Mouse (Mus musculus) forebrain, embryonic 13.5 days (tissue): ENCODE measurements around the gene Arl15. TPM values are rescaled to one million over a fixed set of nuclear protein-coding genes. Genes with fewer than 3 reads are reported as not detected.

Experiments used
- ATAC-seq: fragments of 200-750 bp; cut with Nextera tagmentation; 2 replicates; pipeline ENCODE4 v1.8.0; 2017
- H3K27ac ChIP-seq: fragments of 300-500 bp; sonication (generic); 2 replicates; pipeline ENCODE4 v1.5.1; 2015; ENCODE audit warnings: inconsistent platforms, mild to moderate bottlenecking, moderate library complexity
- H3K27me3 ChIP-seq: fragments of 300-500 bp; sonication (generic); 2 replicates; pipeline ENCODE4 v1.6.1; 2015; ENCODE audit warnings: mild to moderate bottlenecking, inconsistent platforms
- H3K36me3 ChIP-seq: fragments of 300-500 bp; sonication (generic); 2 replicates; pipeline ENCODE4 v1.6.1; 2015; ENCODE audit warnings: mild to moderate bottlenecking, inconsistent platforms; ENCODE audit not compliant: poor library complexity, severe bottlenecking
- H3K4me1 ChIP-seq: fragments of 300-500 bp; sonication (generic); 2 replicates; pipeline ENCODE4 v1.6.1; 2015; ENCODE audit warnings: inconsistent platforms
- H3K4me2 ChIP-seq: fragments of 300-500 bp; sonication (generic); 2 replicates; pipeline ENCODE4 v1.6.1; 2015; ENCODE audit warnings: inconsistent platforms, mild to moderate bottlenecking, moderate library complexity
- H3K4me3 ChIP-seq: fragments of 300-500 bp; sonication (generic); 2 replicates; pipeline ENCODE4 v1.5.1; 2015; ENCODE audit warnings: mild to moderate bottlenecking, inconsistent platforms
- H3K9ac ChIP-seq: fragments of 300-500 bp; sonication (generic); 2 replicates; pipeline ENCODE4 v1.6.1; 2015; ENCODE audit warnings: mild to moderate bottlenecking, inconsistent platforms
- H3K9me3 ChIP-seq: fragments of 300-500 bp; sonication (generic); replicated peaks from 2 replicates; pipeline ENCODE4 v1.6.1; 2016; ENCODE audit warnings: inconsistent platforms
- WGBS: fragments of 180-500 bp; shearing (Covaris S2); methylation state at CpG from one replicate; pipeline ENCODE4 v1.1.7; 2015; 5-methylcytosine and 5-hydroxymethylcytosine counted together
- polyA plus RNA-seq: library from polyadenylated mRNA; unstranded; fragments of >200 nt; fragmentation: Nextera tagmentation; extraction: Ambion mirVana; gene quantifications from 2 replicates; pipeline ENCODE4 v1.2.1, GENCODE M21; 2015

Arl15 gene
- polyA plus RNA-seq, 1 experiment from 2014 or later = 17.8 TPM

DNA sequence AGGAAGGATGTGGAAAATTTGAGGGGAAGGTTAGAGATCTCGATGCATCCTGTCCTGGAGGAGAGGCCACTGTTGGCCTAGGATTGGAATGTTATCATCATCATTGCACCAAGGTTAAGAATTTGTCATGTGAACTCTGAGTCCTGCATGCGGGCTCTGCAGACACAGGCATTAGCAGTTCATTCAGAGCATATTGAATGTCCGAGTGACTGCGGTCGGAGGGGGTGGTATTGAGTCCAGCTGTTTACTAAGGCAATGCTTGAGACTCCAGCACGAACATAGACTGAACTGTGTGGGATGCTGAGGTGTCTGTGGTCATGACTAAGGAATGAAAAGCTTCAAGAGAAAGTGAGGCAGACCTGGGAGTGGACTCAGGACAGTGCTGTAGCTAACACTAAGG is 38.6 kb downstream of the Arl15 start:
- Histone ChIP-seq H3K27me3 (no peaks in the 10 kb centered on the region), H3K27ac (no peak overlapping the region), H3K4me3 (no peak overlapping the region), H3K36me3 (no peaks in the 10 kb centered on the region), H3K4me1 (no peaks in the 10 kb centered on the region), H3K4me2 (no peak overlapping the region), H3K9ac (no peak overlapping the region), H3K9me3 (0 out of 2 replicates have a peak, but pooled peaks cover 6% of the 10 kb centered on the region)
- no peak for ATAC-seq
- WGBS = 92% methylated on average over 6 of the region's 6 CpGs

DNA sequence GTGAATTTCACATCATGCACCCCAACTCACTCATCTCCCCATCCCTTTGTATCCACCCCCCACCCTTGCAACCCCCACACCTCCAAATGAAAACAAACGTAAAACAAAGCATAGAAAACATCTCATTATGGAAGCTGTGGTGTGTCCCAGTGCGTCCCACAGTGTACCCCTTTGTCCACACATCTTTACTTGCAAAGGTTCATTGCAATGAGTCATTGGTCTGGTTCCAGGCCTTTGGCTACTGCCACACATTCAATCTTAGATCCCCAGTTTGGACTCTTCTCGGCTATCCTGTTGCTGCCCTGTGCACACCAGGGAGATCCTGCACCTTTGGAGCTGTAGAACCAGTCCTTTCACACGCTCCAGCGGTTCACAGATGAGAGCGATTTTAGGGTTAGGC is 41.6 kb downstream of the Arl15 start:
- no peaks in the 10 kb centered on the region; the same call in 1 of the 2 replicates for H3K36me3 ChIP-seq
- 94% methylated on average over 6 of the region's 6 CpGs for WGBS
- H3K4me1 ChIP-seq = no peaks in the 10 kb centered on the region
- ATAC-seq = no peak
- H3K27me3 ChIP-seq = no peaks in the 10 kb centered on the region
- H3K9ac ChIP-seq = no peak overlapping the region
- H3K4me3 ChIP-seq = no peak overlapping the region
- no peak overlapping the region for H3K27ac ChIP-seq
- 0 out of 2 replicates have a peak, but pooled peaks cover 4% of the 10 kb centered on the region for H3K9me3 ChIP-seq
- no peak overlapping the region for H3K4me2 ChIP-seq

DNA sequence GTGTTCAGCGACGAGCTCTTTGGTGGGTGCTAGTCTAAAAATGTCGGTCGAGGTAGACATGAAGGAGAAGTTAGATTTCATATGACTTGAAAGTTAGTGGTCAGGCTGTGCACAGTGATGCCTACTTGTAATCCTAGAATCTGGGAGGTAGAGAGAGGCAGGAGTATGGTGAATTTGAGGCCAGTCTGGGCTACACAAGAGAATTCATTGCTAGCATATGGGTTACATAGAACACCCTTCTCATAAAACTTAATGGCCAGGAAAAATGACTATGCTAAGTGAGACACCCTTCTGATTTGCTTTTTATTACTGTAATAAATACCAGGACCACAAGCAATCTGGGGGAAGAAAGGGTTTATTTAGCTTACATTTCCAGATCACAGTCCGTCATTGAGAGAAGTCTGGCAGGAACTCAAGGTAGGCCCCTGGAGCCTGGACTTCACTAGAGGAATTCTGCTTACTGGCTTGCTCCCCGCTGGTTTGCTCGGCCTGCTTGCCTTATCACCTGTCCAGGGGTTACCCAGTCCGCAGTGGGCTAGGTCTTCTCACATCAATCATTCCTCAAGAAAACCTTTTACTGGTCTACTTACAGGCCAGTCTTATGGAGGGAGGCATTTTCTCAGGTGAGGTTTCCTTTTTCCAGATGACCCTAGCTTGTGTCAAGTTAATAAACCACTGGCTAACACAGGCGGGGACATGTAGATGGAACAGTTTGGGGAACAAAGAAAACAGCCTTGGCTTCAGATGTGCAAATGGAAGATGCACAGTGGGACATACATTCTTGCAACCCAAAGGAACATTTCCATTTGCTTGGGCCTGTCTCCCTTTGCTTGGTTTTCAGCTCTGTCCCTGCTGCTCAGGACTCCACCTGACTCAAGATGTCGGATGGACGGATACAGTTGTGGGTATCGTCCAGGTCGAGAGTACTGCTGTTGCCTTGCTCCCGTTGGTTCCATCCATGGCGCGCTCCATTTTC is 44.6 kb downstream of the Arl15 start:
- no peak for ATAC-seq

DNA sequence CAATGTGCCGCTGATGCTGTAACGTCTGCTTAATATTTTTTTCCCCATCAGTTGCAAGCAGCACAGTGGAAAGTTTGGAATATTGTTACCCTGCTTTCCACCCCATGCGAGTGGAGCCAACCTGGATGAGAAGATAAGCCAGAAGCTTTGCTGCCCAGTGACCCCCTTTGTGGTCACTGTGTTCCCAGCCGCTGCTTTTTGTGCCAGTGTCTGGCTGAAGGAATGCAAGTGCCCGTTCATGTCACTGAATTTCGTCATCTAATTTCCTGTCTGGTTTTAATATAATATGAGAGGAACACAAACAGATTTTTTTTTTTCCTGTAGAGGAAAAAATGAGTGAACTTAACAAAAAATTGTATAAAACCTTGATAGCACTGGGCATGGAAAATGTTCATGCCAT is 46.1 kb downstream of the Arl15 start:
- H3K27me3 ChIP-seq = no peaks in the 10 kb centered on the region
- H3K36me3 ChIP-seq = no peaks in the 10 kb centered on the region; the same call in 1 of the 2 replicates
- H3K9me3 ChIP-seq = no peaks in the 10 kb centered on the region
- ATAC-seq = no peak
- 92% methylated on average over 6 of the region's 6 CpGs for WGBS
- H3K4me3 ChIP-seq = no peak overlapping the region
- no peak overlapping the region for H3K27ac ChIP-seq
- H3K4me2 ChIP-seq = no peak overlapping the region
- no peak overlapping the region for H3K9ac ChIP-seq
- H3K4me1 ChIP-seq = no peaks in the 10 kb centered on the region

More for the DNA sequence above, 44.6 kb downstream of the Arl15 start:
- Histone ChIP-seq H3K9me3 (no peaks in the 10 kb centered on the region), H3K27ac (no peak overlapping the region), H3K4me3 (no peak overlapping the region), H3K9ac (no peak overlapping the region), H3K4me2 (no peak overlapping the region), H3K27me3 (no peaks in the 10 kb centered on the region), H3K4me1 (no peaks in the 10 kb centered on the region), H3K36me3 (no peaks in the 10 kb centered on the region; the same call in 1 of the 2 replicates)
- WGBS = 94% methylated on average over 16 of the region's 16 CpGs

DNA sequence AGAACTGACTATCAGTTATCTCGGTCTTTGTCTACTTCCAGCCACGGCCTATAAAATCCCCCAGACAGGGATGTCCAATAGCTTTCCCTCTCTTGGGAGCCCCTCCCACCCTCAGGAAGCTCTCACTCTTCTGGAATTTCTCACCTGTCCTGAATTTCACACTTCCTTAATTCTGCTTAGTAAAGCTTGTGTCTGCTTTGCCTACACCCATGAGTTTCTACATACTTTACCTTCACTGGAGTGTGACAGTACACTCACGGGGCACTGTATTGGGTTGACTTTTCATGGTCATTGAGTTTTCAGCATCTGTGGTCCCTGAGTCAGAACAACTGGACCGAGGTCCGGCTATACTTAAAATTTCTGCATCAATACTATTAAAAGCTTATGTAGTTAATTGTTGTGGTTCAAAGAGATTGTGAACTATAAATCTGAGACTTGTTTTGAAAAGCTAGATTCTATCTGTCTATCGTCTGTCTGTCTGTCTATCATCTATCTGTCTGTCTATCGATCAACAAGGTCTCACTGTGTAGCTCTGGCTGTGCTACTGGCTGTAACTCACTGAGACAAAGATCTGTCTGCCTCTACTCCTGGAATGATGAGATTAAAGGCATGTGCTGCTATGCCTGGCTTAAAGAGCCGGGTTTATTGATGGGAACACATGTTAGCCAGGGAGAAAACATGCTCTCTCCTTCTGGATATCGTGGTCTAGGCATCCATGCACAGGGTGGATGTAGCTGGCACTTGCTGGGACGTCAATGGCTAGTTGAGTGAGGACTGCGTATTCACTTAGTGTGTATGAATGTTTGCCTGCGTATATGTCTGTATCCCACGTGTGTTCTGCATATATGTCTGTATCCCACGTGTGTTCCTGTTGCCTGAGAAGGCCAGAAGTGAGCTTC is 48.4 kb downstream of the Arl15 start:
- H3K4me2 ChIP-seq = no peak overlapping the region
- H3K27me3 ChIP-seq = no peaks in the 10 kb centered on the region
- no peaks in the 10 kb centered on the region for H3K9me3 ChIP-seq
- no peak for ATAC-seq
- peaks cover 10% of the 10 kb centered on the region; the same call in 1 of the 2 replicates for H3K4me1 ChIP-seq
- H3K9ac ChIP-seq = no peak overlapping the region
- no peak overlapping the region for H3K4me3 ChIP-seq
- no peaks in the 10 kb centered on the region; the same call in 1 of the 2 replicates for H3K36me3 ChIP-seq
- WGBS = 95% methylated on average over 14 of the region's 14 CpGs
- H3K27ac ChIP-seq = no peak overlapping the region

DNA sequence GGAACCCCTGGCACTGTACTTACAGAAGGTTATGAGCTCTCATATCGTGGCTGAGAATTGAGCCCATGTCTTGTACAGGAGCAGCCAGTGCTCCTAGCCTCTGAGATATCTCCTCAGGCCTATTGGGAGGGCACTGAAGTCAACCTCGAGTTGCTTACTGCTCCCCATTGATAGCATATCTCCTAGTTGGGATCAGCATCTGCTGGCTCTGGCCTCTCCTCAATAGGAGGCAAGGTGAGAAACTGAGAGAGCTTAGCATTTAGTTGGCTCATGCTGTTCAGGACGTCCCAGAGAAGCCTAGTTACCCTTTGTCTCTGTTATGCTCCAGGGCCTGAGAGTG is 49.0 kb downstream of the Arl15 start:
- no peak for ATAC-seq
- no peaks in the 10 kb centered on the region for H3K27me3 ChIP-seq
- H3K4me3 ChIP-seq = no peak overlapping the region
- 85% methylated on average over 3 of the region's 3 CpGs for WGBS
- no peak overlapping the region for H3K4me2 ChIP-seq
- no peak overlapping the region for H3K27ac ChIP-seq
- no peak overlapping the region for H3K9ac ChIP-seq
- no peaks in the 10 kb centered on the region for H3K9me3 ChIP-seq
- H3K36me3 ChIP-seq = no peaks in the 10 kb centered on the region; the same call in 1 of the 2 replicates
- H3K4me1 ChIP-seq = peaks cover 10% of the 10 kb centered on the region; the same call in 1 of the 2 replicates

DNA sequence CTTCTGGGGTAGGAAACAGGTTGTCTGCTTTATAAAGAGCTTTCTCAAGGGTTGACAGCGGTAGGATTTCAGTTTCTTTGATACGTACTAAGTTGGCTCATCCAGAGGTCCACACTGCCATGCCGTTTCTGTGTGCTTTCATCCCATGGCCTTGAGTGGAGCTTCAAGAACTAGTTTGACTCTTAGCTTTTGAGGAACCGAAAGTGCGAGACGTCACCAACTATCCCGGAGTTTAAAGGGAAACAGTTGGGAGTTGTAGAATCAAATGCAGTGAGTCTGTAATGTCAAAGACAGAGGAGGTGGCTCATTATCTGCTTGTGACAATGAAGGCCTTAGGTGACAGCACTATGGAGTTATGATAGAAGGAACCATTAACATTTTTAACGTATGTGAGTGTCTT is 49.6 kb downstream of the Arl15 start:
- Histone ChIP-seq H3K9me3 (no peaks in the 10 kb centered on the region), H3K4me1 (peaks cover 10% of the 10 kb centered on the region; the same call in 1 of the 2 replicates), H3K36me3 (no peaks in the 10 kb centered on the region; the same call in 1 of the 2 replicates), H3K4me2 (no peak overlapping the region), H3K9ac (no peak overlapping the region), H3K4me3 (no peak overlapping the region), H3K27me3 (no peaks in the 10 kb centered on the region), H3K27ac (no peak overlapping the region)
- no peak for ATAC-seq
- 94% methylated on average over 8 of the region's 8 CpGs for WGBS

DNA sequence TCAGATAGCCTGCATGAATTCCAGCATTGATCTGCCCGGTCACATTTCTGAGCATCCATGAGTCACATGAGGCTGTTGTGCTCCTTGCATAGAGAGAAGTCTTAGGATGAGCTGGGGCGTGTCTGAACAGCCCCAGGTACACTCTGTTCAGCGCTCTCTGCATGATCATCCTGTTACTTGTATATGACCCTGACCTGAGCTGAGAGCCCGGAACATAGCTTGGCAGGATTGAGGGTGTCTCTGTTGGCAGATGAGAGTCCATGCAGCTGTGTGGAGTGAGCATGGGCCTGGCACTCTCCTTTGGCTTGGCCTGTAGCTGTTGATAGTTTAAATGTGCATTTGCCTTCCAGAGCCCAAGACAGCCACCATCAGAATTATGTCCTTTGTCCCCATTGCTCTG is 50.4 kb downstream of the Arl15 start:
- Histone ChIP-seq H3K4me2 (no peak overlapping the region), H3K4me1 (peaks cover 10% of the 10 kb centered on the region; the same call in 1 of the 2 replicates), H3K9ac (no peak overlapping the region), H3K36me3 (no peaks in the 10 kb centered on the region; the same call in 1 of the 2 replicates), H3K4me3 (no peak overlapping the region), H3K9me3 (no peaks in the 10 kb centered on the region), H3K27ac (no peak overlapping the region), H3K27me3 (no peaks in the 10 kb centered on the region)
- no peak for ATAC-seq
- WGBS = 97% methylated on average over 4 of the region's 4 CpGs

DNA sequence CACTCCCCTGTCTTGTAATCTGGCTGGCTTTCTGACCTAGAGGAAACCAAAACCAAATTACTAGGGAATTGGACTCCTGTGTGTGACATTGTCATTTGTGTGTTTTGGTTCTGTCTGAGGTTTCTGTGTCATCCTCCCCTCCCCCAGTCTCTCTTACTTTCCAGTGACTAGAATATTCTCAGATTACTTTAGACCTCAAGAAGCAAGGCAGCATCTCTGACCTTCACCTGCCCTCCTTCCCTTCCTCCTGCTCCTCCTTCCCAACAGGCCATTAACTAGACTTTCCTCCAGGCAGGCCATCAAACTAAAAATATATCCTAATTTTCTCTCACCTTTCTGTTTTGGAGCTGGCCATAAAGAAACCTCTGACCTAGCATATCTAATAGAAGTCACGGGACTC is 50.9 kb downstream of the Arl15 start:
- H3K36me3 ChIP-seq = peaks cover under 1% of the 10 kb centered on the region
- H3K4me3 ChIP-seq = no peak overlapping the region
- H3K4me2 ChIP-seq = no peak overlapping the region
- H3K9ac ChIP-seq = no peak overlapping the region
- WGBS = 59% methylated on average over 1 of the region's 1 CpGs
- no peak for ATAC-seq
- no peak overlapping the region for H3K27ac ChIP-seq
- no peaks in the 10 kb centered on the region for H3K9me3 ChIP-seq
- peaks cover 10% of the 10 kb centered on the region; the same call in 1 of the 2 replicates for H3K4me1 ChIP-seq
- no peaks in the 10 kb centered on the region for H3K27me3 ChIP-seq

DNA sequence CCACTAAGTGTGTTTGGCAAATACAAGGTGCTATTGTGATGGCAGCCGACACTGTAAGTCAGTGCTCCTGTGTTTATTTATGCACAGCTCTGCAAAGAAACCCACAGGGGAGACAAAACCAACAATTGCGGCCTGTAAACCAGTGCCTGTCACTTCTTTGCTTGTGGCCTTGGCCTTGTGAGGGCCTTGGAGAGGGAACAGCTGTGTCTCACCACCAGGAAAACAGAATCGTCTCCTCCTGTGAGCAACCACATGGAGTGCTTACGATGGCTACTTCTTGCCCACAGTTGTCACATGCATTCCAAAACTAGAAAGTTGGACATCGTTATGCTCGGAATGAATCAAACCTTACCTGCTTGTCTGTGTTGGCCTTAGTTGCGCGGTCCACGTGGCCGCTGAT is 52.1 kb downstream of the Arl15 start:
- H3K4me3 ChIP-seq = no peak overlapping the region
- H3K27me3 ChIP-seq = no peaks in the 10 kb centered on the region
- no peaks in the 10 kb centered on the region for H3K9me3 ChIP-seq
- H3K36me3 ChIP-seq = peaks cover 4% of the 10 kb centered on the region
- H3K4me2 ChIP-seq = no peak overlapping the region
- 72% methylated on average over 10 of the region's 10 CpGs for WGBS
- H3K27ac ChIP-seq = no peak overlapping the region; the same call in 1 of the 2 replicates
- ATAC-seq = no peak
- peaks cover 10% of the 10 kb centered on the region; the same call in 1 of the 2 replicates for H3K4me1 ChIP-seq
- no peak overlapping the region for H3K9ac ChIP-seq

DNA sequence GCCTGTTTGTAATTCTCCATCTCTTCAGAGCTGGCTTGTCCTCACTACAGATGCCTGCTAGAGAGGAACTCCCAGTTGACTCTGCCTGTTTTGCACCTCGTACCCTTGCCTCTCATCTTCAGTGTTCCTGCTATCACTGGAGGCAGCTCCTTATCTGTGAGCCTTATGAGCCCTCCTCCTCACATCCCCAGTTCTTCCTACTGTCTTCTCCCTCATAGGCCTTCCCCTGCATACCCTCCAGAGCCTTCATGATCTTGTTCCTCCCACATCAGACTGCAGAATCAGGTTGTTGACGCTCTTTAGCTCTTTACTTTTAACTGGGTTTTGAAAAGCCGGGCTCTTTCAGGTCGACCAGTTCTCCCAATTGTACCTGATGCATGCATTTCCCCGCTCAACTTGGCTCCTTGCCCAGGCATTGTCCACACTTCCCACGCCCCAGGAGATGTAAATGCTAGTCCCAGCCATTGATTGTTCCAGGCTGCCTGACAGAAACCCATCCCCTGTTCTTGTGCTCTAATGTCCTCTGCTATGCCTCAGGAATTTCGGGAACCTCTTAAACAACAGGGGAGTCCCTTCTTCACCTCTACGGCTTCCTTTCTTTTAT is 56.2 kb downstream of the Arl15 start:
- WGBS = 85% methylated on average over 8 of the region's 8 CpGs

More for the DNA sequence above, 56.2 kb downstream of the Arl15 start:
- H3K9me3 ChIP-seq = no peaks in the 10 kb centered on the region
- H3K27me3 ChIP-seq = no peaks in the 10 kb centered on the region
- H3K36me3 ChIP-seq = peaks cover 4% of the 10 kb centered on the region
- no peak overlapping the region for H3K9ac ChIP-seq
- H3K4me2 ChIP-seq = no peak overlapping the region
- no peak for ATAC-seq
- no peak overlapping the region for H3K4me3 ChIP-seq
- peaks cover 11% of the 10 kb centered on the region for H3K4me1 ChIP-seq
- no peak overlapping the region for H3K27ac ChIP-seq
